Mouse (Mus musculus): ENCODE data around the gene Zcchc14.
A peak's percentile ranks its signal among the peaks of the same experiment; 100 is the strongest.

Gene Zcchc14

DNA sequence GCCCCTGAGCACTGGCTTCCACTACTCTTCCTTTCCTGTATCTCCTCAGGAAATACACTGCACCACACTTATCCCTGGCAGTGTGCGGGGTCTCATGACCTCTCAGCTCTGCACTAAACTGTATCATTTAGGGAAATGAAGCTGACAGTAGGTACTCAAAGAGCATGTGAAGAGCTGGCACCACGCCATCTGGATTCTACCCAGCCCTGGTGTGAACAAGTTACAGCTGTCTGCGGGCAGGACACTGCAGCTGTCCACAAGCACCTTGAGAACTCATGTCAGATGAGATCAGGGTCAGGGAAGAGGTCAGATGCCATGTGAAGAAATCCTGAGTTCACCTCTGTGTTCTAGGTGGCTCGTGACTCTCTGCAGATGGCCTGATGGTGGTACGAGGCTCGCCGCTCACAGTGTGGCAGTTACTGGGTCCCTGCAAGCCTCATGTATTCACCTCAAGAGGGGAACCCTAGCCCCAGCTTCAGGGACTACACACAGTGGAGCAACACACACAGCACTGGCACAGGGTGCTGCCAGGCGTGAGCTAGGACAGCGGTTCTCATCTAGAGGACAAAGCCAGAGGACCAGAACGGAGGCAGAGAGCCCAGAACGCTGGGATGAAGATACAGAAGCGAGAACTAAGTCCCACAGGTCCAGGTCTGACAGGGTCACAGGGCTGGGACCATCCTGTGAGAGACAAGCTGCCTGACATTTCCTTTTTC is 31.7 kb downstream of the Zcchc14 start:
- peak; percentile 96 for DNase-seq

DNA sequence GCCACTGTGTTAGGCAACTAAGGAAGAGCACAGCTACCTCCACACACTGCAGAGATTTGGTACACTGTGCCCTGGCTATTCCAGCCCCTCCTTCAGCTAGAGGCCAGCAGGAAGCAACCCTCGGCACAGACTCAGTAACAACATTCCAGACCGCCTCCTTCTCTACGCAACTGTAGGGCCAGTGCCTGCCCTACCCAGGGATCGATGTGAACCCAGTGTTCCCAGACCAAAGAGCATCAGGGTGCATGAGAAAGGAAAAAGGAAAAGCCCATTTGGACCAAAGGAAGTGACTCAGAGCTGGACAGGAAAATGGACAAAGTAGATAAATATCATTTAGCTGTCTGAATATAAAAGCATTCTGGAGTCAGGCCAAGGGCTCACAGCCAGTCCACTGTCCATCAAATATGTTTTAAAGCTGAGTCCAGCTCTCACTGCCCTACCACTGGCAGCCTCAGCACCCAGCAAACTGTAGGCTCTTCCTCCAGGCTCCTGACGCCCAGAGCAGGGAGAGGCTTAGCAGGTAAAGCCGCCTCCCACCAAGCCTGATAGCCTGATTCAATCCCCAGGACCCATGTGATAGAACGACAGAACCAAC is 33.2 kb downstream of the Zcchc14 start:
- DNase-seq = peak; percentile 99

DNA sequence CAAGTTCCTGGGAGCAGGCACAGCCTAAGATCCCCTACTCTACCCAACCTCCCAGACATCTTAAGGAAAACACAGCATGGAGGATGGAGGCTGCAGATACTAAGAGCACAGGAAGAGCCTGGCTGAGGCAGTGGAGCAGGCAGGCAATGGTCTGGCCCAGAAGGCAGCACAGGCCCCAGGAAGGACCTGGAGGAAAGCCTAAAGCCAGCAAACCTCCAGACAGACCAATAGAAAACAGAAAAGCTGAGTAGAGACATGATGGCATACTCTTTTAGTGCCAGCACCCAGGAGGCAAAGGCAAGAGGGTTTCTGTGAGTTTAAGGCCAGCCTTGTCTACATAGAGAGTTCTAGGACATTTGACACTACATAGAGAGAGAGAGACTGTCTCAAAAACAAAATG is 39.3 kb downstream of the Zcchc14 start:
- DNase-seq = no peak

DNA sequence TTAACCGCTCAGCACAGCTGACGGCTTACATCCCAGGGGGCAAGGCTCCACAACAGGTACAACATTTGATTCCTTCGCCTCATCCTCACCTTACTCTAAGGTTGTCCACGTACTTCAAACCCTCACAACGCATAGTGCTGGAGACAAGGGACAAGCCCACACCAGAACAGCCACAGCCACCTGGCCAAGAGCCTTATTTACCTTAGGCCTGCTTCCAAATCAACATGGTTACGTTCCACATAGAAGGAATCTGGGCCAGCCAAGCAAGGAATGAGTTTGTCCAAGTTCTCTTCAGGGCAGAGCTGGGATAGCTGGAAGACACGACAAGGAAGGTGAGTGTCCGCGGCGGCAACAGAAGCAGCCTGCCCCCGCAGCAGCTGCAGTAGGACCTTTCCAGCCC is 42.8 kb downstream of the Zcchc14 start:
- DNase-seq = no peak

DNA sequence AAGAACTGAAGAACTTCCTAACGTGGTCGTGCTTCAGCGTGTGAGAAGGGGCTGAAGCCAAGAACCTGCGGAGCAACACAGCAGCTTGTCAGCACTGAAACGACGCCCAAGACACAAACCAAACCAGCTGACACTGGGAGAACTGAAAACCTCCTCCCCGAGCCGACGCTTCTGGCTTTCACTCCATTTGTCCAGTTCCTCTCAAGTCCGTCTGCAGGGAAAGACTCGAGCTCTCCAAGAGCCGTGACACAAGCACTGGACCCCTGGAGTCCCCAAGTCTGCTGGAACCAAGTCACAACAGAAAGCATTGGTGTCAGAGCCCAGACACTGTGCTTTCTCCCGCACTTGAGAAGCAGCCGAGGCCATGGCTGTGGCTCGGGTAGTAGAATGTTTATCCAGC is 43.5 kb downstream of the Zcchc14 start:
- peak; percentile 93 for DNase-seq

DNA sequence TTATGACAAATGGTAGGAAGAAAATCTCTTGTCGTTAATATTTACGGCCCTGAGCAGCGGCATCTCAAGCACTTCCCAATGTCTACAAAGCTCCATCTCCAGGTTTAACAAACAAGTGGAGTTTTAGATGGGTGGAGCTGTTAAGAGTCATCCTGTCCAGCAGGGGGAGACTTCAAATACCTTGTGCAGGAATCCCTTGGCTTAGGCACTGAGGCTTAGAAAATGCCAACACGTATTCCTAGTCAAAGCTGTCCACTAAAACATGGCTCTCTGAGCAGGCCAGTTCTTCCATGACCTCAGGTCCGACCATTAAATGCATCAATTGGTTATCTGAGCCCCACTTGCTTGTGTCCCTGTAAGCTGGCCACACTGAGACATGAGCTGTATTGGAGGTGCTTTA is 45.0 kb downstream of the Zcchc14 start:
- no peak for DNase-seq

DNA sequence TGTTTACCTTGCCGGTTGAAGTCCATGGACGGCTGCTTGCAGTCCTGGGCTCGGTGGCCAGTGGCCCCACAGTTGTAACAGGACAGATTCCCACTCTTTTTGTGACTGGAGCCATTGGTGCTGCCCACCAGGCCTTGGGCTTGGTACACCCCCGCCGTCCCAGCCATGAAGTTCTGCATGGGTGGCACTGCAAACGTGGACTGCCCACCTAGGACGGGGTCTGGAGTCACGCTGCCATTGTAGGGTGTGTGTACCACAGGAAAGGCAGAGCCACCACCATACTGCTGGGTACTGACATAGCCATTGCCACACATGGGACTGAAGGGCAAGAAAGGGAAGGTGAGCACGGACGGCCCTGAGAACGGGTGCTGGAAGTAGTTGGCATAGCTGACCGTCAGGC is 48.9 kb downstream of the Zcchc14 start:
- peak; percentile 92 for DNase-seq

DNA sequence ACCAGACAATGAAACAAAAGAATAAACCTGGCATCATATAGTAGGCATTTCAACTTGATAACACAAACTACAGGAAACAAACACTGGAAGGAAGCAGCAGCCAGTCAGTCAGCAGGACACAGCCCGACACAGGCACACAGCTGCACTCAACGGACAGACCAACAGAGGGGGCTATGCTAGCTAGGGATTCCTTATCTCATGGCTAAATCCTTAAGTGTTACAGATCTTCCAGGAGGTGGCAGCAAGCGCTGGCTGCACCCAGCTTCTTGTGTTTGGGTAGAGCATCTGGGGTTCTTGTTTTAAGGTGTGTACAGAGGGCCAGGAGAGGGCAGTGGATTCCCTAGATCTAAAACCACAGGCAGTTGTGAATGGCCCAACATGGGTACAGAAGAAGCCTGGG is 49.8 kb downstream of the Zcchc14 start:
- peak; percentile 98 for DNase-seq

DNA sequence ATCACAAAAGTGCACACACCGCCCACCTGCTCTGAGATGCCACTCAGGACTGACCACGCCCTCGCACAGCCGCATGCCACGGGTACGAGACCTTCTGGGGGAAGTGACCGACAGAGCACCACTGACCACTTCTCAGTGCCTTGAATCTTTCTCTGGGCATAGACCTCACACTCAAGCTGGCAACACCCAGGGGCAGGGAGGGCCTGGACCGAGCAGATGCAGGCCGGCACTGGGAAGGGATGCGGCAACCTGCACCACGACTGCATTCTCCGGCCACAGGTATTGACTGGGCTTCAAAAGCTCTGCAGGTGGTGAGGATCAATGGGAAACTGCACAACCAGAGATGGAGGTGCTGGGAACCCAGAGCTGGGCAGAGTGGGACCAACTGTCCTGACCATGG is 50.3 kb downstream of the Zcchc14 start:
- peak; percentile 94 for DNase-seq

DNA sequence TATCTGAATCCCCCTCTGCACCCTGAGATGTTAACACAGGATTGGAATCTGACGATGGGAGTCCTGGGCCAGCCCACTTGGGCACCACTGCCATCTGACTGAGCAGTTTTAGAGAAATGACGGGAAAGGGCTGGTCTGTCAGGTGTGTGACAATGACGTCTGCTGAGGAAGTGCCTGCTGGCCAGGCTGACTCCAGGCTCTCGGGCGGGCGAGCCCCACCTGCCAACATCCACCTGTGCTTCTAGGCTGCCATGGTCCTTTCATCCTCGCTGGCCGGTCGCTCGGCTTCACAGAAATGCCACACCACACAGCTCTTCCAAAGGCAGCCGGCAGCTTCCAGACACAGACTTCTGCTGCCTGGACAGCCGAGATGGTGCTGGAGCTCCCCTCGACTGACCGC is 52.9 kb downstream of the Zcchc14 start:
- peak; percentile 92 for DNase-seq

DNA sequence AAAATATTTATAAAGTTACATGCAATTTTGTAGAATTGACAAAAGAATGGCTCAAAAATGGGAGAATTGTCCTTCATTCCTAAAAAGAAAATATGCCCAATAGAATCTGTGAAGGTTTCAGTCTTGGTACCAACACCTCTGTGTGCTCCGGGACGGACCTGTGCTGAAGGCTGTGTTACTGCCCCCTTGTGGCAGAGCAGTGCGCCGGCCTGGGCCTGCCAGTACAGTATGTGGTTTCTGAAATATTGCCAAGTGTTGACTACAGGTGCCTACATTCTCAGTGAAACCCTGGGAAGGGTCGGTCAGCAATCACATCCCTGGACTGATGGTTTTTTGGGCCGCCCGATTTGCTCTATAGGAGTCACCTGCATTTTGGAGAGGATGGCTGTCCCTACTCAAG is 53.8 kb downstream of the Zcchc14 start:
- DNase-seq = peak; percentile 96

DNA sequence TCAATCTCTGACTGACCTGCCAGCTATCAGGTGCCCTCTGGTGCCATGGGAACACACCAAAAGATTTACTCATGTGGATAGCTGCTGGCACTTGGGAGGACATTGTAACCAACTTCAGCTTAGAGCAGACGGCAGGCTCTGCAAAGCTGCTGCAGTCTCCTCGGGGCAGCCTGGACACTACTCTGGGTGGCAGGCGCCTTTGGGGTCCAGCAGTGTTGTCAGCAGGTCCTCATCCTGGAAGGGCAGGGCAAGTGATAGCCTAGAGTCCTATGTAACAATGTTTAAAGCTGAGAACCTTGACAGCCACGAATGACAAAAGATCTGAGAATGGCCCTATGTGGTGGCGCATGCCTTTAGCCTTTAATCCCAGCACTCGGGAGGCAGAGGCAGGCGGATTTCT is 54.5 kb downstream of the Zcchc14 start:
- peak; percentile 91 for DNase-seq

DNA sequence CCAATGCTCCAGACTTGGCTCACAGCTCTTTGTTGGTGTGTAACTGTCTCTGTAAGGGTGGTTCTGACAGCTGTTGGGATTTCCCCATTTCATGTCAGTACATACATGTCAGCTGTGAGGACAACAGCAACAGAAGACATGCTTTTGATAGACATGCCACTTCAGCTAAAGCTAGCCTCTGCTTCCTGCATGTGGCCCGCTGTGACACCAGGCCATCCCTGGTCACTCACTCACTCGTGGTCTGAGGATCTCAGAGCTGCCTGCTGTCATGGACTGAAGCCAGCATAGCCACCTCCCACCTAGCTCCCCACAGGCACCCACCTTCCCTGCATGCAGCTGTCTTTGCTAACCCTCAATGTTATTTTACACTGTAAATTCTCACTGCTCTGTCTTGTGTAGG is 55.2 kb downstream of the Zcchc14 start:
- DNase-seq = peak; percentile 87

DNA sequence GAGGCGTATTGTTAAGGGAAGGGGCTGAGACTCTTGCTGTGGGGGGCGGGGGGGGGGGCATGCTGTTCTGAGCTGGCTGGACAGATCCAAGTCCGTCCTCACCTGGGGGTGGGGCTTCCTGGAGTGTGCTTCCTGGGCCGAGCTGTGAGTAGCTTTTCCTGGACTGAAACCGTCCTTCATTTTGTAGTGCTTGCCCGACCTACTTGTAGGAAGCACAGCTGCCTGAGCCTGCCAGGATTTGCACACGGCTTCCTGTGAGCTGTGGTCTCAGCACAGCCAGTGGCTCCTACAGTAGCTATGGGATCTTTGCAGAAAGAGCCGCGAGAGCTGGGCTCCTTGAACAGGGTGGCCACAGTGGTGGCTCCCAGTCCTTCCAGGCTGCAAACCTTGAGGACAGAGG is 58.7 kb downstream of the Zcchc14 start:
- DNase-seq = peak; percentile 98

DNA sequence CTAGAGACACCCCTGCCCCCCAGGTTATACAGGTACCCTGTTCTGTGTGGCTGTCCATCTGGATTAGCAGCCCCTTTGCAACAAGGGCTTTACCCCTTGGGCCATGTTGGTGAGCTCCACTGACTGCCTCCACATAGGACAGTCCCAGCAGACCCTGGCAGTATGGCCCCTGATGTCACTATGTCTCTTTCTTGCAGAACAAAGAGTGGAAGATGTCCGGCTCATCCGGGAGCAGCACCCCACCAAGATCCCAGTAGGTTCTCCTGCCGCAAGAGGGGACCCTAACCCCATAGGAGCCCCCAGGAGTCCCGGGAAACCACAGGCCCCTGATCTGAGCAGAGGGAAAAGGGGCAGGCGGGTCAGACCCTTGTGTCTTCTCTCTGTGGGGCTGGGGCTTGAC is 59.4 kb downstream of the Zcchc14 start:
- DNase-seq = peak; percentile 92

DNA sequence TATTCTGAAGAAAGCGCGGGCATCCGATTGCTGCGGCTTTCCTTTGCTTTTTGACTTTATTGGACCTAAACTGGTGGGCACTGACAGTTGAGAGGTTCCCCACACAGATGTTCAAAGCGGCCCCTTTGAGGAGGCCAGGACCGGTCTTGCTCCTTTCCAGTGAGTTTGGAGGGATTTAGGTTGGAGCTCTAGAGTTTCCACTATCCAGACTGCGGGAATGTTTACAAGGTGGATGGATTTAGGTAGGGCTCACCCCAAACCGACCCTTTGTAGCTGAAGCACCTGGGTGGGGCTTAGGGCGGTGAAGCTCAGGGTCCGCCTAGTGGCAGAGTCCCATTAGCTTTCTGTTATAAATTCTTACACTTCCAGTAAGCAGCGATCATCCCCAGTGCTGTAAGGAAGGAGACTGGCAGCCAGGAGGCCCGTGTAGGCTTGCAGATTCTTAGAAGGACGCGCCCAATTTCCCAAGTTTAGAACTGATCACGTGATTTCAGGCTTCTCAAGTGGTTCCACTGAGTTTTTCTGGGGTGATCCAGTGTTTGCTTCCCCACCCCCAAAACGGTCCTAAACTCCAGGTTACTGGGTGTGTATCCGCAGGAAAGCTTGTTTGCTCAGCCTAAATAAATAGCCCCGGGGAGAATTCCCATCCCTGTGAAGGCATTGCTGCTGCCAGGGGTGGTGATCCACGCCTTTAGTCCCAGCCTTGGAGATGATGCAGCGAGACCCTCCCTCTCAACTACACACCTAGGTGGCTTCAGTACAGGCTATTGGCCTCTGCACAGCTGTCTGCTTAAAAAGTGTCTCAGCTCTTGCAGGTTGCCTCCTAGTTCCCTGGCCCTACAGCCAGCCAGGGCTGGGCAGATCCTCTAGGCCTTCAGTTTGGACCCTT is 61.3 kb downstream of the Zcchc14 start:
- peak; percentile 97 for DNase-seq

DNA sequence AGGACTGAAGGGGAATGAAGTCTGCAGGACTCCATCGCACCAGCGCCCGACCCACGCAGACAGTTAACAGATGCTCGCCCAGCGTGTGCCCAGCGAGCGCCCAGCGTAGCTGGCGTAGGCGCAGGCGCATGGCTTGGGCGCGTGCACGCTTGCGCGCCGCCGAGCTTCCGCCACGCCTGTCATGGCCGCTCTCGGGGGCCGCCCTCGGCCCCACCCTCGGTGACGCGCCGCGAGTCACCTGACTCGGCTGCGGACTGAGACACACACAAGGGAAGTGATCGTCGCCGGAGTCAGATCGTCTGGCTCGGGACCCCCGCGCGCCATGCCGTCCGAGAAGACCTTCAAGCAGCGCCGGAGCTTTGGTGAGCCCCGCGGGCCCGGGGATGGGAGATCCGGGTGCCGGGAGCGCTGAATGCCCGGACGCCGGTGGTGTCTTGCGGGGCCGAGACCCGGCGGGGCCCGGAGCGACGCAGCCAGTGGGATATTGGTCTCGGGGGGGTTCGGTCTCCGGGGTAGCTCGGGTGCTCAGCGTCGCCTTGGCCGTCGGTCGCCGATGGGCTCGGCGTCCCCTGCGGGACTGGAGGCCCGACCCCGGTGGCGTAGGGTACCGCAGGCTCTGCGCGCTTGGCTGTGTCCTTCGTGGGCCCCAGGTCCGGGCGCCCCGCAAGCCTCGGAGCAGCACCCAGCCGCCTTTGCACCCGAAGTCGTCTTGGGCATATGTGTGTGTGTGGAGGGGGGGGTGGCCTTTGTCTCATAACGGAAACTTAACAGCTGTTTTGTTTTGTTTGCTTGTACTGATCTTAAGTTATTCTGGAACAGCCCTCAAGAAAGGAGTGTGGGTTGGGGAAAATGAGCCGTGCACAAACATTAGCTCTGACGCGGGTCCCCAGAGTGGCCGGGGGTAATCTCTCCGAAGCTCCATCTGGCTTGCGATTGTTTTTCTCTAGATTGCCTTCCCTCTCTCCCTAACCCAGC is 62.2 kb downstream of the Zcchc14 start, which contains the start of gene Map1lc3b:
Map1lc3b (plus strand) TSS at position 159 of the 975 bp plus-strand sequence.
- peak; percentile 100 for DNase-seq

DNA sequence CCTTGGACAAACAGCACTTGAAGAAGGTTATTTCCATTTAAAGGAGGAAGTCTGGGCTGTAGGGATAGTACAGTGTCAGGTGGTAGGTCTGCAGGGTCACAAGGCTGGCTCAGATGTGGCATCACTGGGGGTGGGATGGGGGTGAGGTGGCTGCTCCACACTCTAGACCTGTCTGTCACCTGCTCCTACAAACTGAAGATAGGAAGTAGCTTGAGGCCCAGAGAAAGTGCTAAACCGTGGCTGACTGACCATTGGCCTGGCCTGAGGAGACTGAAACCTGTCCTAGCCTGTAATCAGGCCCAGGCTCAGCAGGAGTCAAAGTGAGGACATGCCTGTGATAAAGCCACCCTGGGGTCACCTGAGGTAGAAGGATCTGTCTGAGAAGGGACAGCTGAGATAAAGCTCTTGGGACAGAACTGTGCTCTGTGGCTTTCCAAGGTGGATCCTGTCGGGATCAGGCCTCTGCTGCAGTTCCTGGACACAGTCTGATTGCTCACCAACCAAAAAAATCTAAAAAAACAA is 63.4 kb downstream of the Zcchc14 start:
- peak; percentile 91 for DNase-seq

DNA sequence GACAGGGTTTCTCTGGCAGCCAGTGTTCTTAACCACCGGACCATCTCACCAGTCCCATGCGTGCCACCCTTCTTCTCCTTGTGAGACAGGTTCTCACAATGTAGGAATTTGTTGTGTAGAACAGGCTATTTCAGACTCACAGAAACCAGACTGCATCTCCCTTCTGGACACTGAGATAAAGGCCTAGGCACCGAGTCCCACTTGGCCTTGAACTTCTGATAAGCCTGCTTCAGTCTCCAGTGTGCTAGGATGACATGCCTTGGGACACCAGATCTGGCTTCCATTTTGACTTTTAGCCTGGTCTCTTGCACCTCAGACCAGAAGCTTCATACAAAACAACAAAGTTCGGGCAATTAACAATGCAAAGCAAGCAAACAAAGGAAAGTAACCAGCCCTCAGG is 64.0 kb downstream of the Zcchc14 start:
- DNase-seq = no peak

DNA sequence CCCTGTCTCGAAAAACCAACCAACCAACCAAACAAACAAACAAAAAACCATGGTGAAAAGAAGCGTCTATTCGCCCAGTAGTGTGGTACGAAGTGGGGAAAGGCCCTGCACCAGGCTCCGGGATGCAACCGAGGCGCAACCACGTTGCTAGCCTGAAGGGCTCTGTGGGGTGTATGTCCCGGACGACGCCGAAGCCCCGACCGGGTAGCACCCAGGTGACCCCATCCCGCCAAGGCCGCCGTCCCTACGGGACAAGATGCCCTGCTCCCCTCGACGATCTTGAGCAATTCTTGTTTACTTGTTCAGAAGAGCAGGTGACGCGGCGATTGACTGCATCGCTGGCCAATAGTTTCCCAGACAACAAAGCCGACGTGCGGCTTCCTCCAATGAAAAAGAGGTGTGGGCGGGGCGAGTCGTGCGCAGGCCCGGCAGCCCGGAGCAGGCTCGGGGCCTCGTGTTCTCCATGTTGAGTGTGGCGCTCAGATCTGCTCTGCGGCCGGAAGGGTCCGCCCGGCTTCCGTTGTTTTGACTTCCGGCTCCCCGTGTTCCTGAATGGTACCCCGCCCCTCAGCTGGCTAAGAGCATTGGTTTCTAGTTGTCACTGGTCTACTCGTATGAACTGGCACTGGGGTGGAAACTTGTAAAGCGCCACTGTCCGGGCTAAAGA is 67.4 kb downstream of the Zcchc14 start:
- peak; percentile 100 for DNase-seq

DNA sequence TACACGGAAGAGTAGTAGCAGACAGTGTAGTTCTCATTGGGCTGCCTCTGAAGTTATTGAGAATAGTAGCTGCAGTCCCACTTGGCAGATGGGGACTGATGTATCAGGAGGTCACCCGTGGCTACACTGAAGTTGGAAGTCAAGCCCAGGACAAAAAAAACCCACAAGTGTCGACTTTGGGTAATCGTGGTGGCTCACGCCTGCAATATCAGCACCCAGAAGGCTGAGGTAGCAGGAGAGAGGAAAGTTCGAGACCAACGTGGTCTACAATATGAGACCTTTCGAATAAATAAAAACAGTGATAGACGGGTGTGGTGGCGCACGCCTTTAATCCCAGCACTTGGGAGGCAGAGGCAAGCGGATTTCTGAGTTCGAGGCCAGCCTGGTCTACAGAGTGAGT is 68.0 kb downstream of the Zcchc14 start:
- peak; percentile 92 for DNase-seq

DNA sequence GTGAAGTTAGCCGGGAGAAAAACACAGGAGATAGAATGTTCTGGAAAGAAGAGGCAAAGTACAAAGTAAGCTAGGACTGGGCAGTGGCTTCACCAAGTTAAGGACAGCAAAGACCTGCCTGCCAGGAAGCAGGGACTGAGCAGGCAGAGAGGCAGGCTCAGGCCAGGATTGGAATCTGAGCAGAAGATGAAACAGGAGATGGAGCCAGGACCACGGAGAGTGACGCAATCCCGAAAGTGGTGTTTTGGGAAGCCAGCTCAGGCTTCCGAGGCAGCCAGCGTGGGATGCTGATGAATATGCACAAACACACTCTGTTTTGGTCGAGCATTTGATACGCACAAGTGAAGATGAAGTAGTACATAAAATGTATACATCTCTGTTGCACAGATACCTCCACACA is 69.0 kb downstream of the Zcchc14 start:
- peak; percentile 94 for DNase-seq
